Mouse (Mus musculus): ENCODE results near the gene Il21r.

Il21r gene

DNA sequence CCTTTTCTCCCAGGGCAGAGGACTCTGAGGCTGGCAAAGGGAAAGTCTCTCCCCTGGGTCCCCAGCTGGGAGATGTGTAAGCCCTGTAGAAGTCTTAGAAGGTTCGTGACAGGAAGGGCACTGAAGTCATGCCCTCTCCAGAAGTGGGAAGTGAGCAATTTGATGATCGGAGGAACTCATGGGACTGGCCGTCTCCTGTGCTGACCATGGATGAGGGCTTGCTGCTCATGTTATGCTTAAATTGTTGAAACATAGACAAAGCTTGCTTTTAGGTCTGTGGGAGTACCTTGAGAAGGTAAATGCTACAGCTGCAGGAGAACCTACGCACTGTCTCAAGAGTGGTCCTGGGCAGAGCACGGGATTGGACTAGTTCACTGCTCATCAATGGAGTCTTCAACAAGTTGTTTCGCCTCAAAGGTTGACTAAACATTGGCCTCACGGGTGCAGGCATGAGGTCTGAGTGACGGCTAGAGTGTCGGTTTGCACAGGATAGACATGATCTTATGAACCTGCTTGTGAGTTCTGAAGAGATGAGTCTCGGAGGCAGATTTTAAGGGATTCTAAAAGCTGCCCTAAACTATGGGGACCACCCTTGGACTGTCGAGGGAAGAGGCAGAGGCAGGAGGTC lies 1.3 kb upstream of the Il21r start:
- no peak for DNase-seq

DNA sequence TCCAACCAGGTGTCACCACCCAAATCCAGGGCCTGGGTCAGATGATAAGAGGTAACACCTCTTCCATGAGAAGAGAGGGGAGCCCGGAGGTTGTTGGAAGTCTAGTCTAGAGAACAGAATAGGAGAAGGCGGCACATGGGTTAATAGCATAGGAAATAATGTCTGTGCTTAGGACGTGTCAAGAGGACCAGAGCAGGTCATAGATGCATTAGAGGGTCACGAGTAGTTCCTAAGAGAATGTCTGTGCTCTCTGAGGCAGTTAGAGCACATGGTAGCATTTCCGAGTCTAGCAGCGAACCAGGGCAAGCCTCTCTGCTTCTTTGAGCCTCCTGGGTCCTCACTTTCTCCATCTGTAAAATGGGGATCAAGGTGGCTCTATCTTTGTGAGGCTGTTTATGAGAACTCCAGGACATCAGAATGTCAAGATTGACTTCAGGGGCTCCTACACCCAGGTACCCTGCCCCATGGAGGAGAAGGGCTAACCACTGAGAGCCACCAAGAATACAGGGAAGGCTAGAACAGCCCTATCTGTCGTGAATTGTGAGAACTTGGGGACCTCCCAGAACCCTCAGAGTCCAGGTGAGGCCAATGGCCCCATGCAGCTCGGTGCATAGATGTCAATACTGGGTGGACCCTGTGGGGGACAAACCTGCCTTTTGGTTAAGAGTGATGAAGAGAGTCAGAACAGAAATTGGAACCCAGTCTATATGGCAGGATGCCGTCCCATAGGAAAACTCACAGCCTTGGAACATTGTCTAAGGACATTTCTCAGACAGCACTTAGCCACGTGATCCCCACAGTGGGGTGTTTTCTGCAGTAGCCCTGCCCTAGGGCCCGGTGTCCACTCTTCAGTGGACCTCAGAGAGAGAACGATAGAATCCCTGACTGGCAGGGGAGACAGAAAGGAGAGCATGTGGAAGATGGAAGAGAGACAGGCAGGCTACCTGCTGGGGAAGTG lies 1.4 kb downstream of the Il21r start:
- no peak for DNase-seq

DNA sequence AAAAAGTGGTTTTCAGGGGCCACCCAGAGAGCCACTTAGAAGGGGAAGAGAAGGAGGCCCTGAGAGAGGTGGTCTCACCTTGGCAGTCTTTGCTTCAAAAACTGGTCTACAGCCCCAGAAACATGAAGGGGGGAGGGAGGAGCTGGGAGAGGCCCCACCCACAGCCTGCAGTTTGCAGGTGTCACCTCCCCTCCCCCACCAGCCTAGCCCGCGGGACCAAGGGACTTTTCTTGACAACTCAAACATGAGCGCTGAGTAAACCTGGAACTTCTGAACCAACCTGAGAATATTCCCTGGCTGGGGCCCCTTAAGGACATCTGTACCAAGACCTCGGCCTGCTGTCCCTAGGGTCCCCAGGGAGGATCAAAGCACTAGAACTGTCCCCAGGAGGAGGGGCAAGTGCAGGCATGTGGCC lies 2.5 kb downstream of the Il21r start:
- DNase-seq: no peak

DNA sequence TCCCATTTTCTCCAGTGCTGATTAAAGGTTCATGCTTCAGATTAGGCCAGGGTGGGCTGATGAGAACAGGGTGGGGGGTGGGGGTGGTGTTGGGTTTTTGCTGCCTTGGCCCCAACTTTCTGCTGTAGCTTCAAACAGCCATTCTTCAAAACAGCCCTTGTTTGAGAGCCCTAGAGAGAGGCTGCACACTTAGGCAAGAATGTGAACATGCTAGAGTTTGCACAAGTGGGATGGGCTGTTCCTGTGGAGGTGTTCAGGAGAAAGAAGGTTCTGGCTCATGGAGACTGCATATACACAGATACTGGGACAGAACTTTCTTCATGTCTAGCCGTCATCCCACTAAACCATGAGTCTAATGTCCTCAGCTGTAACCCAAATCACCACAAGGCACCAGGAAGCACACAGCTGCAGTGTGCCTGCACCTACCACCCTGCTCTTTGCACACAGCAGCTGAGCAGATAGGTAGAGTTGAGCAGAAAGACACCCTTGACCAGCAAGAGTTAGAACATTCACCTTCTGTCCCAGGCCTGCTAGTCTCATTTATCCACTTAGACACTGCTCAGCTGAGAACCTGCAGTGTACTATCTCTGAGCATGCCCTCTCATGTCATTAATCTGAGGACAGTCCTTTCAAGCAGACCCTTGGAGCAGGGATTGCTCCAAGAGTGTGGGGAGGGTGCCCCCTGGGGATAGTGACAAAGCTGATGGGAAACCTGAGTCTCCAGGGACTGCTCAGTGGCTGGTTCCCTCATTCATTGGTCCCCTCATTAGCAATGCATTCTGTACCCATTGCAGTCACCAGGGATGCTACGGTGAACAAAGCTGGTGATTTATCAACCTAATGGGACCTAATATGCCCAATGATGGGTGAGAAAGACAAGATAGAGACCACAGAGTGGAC lies 3.3 kb downstream of the Il21r start:
- no peak for DNase-seq

DNA sequence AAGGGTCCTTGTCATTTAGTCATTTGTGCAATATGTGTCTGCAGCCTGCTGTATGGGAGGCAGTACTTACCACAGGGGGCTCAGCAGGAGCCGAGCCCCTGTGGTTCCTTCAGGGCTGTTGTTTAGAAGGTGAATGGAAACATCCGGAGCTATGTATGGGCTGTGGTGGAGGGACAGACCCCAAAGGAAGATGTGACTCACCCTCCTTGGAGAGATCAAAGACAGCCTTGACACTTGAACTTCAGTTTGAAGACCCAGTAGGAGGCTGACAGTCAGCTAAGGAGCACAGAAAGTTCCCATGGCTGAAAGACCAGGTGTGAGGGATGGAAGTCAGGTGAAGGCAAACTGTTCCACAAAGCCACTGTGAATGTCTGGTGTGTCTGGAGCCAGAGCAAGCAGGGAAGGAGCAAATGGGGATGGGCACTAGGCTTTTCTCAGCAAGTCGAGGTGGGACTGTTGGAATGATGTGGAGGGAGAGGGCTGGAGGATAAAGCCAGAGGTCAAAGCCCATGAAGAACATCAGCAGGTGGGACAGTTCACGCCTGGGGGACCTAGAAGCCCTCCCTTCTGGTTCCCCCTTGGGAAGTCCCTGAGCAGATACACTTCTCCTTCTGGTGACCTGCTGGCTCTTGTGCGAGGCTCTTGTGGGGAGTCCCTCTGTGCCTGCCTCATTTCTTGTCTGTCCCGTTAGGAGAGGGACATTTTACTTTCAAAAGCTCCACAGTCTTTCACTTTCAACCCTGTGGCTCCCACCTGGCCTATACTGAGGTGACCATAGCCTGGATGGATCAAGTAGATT lies 4.4 kb downstream of the Il21r start:
- DNase-seq: no peak

DNA sequence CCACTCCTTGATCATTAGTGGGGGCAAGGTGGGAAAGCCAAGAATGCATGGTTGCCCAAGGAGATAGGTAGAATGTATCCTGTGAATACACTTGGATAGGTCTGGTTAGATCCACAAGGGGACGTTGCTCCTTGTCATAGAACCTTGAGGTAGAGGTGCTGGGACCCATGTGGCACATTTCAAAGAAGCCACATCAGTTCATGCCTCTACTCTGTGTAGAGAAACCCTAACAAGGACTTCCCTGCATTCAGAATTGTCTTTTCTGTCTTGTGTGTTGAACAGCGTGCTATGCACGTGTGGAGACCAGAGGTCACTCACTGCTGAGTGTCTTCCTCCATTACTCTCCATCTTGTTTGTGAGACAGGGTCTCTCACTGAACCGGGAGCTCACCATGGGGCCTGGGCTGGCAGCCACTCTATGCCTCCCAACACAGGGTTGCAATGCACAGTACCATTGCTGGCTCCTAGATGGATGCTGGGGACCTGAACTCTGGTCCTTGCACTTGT lies 5.0 kb downstream of the Il21r start:
- no peak for DNase-seq

DNA sequence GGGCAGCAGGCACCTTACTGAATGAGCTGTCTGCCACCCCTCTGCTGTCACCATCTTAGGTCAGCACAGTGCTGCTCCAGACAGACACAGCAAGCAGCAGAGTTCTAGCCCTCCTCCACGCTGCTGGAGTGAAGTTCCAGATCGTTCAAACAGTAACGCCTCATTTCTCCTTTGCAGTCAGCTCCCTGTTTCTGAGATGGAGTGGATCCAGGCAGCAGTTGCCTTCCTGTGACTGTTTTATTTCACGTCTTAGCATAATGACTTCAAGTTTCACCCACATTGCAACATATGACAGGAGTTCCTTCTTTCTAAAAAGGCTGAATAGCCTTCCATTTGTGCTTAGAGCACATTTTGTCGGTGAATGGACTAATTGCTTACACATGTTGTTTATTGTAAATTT lies 10.3 kb downstream of the Il21r start:
- no peak for DNase-seq

DNA sequence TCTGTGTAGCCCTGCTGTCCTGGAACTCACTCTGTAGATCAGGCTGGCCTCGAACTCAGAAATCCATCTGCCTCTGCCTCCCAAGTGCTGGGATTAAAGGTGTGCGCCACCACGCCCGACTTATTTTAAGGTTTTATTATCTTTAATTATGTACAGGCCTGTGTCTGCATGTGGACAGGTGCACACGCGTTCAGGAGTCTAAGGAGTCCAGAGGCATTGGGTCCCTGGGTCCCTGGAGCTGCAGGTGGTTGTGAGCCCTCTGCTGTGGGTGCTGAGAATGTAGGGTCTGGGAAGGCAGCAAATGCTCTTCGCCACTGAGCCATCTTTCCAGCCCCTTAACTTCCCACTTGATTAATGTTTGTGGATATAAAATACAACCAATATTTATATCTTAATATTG lies 12.2 kb downstream of the Il21r start:
- no peak for DNase-seq

DNA sequence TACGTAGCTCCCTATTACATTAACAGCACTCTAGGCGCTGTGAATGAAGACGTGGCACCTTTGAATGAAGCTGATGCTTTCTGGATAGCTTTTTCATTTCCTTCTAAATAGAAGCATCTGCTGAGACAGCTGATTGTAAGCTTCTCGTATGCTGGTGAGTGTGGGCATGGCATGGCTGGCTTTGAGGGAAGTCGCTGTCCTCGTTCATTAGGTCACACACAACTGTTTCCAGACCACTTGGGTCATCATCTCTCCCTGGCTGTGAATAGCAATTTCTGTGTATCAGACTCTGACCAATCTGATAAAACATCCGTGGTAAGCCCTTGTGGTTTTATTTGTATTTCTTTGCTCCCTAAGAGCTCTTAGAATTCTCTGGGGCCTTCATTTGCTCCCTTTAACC lies 14.8 kb downstream of the Il21r start:
- DNase-seq: no peak

DNA sequence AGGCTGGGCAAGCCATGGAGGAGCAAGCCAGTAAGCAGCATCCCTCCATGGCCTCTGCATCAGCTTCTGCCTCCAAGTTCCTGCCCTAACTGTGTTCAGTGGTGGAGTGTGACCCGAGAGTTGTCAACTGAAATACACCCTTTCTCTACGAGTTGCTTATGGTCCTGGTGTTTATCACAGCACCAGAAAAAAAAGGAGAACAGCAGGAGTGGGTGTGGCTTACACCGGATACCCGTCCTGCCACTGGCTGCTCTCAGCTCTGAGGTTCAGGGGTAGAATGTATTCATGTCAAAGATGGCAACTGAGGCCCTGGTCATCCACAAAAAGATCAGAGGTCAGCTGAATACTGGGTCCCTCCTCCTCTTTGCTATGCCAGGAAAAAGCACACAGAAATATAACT lies 16.8 kb downstream of the Il21r start:
- DNase-seq: no peak

DNA sequence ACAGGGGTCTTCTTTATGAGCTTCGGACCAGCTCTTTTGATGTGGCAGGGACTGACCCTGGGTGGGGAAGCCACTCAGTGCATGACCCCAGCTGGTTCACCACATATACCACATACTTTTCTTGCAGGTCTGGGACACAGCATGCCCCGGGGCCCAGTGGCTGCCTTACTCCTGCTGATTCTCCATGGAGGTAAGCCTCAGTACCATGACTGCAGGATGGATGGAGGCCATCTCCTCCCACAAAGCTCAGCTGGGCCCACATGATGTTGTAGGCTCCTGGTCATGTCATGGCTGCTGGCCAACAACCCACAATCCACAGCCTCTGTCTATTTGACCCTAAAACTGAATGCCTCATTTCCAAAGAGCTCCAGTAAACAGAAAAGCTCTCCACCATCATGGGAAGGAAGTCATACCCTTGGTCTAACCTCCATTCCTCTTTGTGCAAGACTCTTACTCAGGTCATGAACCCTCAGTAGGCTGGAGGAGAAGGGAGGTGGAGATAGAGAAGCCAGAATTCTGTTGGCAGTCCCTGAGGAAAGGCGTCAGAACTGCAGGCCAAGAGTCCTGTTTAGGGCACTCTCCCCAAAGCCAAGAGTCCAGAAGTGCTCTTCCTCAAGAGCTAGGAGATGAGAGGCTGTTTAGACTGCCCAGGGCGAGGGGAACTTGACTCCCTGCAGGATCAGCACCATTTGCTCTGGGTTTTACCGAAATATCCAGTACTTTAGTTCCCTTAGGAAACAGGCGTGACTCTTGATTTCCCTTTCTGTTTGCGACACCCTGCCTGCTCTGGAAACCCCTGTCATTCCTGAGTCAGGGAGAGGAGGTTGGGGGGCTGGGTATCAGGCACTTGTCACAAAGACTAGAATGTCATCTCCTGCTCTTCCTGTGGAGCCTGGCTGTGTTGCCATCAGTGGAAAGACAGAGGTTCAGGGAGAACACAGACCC lies 19.8 kb downstream of the Il21r start:
- no peak for DNase-seq

DNA sequence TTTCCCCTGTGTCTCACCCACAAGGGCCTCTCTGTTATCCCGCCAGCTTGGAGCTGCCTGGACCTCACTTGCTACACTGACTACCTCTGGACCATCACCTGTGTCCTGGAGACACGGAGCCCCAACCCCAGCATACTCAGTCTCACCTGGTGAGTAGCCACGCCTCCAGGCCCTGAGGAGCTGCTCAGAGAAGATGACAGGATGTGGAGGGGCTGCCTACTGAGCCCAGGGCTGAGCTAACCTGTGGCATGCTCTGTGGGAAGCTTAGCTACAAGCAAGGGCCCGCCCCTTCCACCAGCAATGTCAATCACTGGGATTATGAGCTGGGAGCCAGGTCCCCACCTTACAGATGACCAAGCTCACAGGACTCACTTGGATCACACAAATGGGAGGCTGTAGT lies 22.0 kb downstream of the Il21r start:
- DNase-seq: no peak

DNA sequence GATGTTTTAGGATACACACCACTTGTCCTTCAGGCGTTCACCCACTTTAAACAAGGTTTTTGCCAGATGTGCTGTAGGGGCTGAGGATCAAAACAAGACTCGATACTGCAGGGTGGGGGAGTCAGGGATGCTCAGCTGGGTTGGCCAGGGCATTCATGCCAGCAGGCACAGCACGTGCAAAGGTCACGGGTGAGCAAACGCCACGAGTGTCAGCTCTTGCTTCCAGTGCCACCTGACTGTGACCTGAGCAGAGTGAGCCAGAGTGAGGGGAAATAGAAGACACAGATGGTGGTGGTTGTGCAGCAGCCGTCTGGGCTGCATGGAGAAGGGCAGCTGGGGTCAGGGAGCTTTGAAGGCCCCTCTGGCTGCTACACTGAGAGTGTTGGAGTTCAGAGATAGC lies 22.6 kb downstream of the Il21r start:
- DNase-seq: no peak

DNA sequence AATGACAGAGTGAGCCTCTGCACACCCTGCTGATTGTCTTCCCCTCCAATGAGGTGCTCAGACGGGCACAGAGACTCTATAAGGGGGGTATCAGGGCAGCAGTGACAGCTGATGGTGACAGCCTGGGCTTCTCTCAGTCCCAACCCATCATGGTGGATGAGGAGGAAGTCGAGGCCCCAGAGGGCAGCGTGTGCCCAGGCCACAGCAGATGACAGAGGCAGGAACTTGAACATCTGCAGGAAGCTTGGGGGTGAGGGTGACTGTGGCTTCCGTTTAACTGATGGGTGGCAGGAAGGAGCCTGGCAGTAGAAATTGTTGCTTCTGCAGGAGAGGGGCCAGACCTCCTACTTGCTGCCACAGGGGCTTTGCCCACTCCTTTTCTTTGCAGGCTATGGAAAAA lies 27.1 kb downstream of the Il21r start:
- DNase-seq: no peak

DNA sequence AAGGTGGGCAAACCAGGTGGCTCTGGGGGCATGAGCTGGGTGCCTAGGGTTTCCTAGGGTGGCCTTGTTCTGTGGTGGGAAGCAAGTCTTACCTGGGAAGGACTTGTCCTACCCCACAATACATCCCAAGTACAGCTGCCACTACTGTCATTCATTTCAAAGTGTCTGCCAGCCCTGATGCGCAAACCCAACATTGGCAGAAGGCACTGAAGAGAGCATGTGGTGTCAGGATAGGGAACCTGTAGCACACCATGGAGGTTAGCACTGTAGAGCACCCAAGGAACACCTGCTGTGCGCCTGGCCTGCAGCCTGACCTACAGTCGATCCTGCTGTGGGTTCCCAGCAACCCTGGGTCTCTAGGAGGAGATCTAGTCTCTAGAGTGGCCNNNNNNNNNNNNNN lies 27.8 kb downstream of the Il21r start:
- no peak for DNase-seq

DNA sequence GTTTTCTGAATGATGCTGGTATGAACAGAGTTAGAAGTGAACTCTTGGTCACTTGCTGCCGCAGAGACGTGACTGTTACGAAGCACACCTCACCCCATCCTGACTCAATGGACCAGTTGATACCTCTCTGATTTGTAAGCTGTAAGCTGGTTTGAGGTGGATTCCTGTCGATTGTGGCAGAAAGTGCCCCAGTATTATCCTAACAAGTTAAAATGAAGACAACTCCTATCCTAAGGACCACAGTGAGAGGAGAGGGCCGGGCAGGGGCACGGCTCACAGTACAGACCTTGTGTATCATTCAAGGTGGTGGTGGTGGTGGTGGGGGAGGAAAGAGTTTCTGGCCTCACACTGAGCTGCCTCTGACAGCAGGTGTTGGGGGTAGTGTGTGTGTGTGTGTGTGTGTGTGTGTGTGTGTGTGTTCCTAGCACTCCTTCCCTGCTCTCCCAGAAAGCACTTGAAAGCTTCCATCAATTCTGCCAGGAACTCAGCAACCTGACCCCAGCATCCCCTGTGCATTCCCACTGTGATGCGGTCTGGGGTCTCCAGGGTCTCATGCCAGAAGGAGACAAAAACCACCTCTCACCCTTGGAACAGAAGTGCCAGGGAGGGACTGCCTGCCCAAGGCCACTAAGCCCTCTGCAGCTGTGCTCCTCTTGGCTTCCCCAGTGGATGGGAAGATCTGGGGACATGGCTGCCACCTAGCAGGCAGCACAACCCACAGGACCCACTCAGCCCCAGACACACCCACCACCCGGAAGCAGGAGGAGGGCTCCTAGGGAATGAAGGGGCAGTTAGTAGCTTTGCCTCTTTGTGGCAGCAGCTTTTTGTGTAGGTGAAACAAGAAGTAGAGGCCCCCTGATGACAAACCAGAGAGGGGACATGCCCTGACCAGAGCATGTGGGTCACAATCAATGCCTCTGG lies 34.3 kb downstream of the Il21r start:
- no peak for DNase-seq

DNA sequence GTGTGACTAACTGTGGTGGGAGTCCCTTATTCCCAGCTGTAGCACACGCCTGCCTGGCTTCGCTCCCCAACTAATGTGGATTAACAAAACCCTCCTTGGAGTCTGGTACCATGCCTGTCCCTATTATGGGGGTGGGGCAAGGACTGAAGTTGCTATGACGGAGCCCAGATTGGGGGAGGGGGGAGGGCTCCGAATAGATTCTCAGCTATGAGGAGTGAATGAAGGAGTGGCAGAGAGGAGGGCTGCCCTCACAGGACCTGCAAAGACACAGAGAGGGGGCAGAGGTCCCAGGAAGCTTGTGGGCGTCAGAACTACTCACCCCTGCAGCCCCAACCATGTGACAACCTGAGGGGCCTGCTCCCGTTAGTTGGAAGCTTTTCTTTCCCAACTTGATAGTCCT lies 35.1 kb downstream of the Il21r start:
- no peak for DNase-seq

DNA sequence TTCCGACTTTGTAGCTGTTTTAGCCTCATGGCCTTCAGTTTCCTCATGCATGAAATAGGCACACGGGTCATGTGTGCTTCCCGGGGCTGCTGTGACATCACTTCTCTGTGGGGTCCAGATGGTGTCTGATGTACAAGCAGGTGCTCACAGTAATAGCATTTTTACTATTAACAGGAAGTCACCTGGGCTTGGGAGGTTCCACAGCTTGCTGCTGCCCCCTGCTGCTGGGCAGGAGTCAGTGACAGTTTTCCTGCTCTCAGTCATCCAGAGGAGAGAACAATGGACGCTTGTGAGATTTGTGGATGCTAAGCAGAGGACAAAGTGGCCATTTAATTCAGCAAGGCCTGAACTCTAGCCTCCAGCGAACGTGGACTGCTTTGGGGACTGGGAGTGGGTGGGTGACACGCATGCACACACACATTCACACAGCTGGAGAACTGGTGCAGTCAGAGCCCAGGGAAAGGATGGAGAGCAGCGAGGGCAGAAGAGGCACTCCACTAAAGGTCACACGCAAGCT lies 35.7 kb downstream of the Il21r start:
- peak; percentile 74 for DNase-seq

DNA sequence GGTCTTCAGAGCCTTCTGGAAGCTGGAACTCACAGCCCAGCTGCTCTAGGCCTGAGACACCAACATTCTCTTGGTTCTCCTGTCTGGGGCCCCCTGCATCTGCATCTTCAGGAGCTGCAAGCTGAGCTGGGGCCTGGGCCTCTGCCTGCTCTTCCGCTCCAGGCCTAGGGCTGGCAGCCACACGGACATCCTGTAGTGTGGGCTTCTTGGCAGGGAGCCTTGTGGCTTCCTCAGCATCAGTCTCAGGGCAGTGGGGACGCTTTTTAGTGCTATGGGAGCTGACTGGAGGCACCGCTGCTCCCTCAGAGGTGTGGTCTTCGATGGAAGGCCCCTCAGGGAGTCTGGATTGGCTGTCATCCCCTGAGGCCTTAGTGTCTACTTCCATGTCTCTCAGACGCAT lies 40.7 kb downstream of the Il21r start:
- no peak for DNase-seq

DNA sequence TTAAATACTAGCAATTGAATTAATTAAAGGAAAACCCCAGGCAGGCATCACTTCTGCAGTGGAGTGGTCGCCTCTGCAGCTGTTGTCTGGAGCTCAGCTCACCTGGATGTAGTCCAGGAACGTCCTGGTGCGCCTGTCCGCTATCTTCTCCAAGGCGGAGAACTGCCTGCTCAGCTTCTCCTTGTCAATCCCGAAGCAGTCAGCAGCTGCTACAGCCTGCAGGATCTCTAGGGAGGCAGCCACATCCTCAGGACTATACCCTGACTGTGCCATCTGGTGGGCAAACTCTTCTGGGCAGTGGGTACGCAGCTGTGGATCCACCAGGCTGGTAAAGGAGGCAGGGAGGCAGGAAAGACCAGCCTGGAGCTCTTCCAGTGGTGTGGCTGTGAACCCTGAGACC lies 42.2 kb downstream of the Il21r start:
- no peak for DNase-seq
